Mouse (Mus musculus) forebrain, embryonic 16.5 days (tissue): ENCODE data around the gene Zfp865. TPM values are rescaled to one million over a fixed set of nuclear protein-coding genes. Genes with fewer than 3 reads are reported as not detected.
"Not testable (repeated sequence)": the region's sequence is repeated elsewhere in the genome, so short reads cannot be mapped to it uniquely, and the experiment has no call there.

ENCODE experiments used
- ATAC-seq: fragments of 200-750 bp; cut with Nextera tagmentation; 2 replicates; pipeline ENCODE4 v1.8.0; 2017; ENCODE audit warnings: mild to moderate bottlenecking, moderate library complexity
- H3K27ac ChIP-seq: fragments of 300-500 bp; sonication (generic); 2 replicates; pipeline ENCODE4 v1.5.1; 2014; ENCODE audit warnings: low read length, control low read depth
- H3K27me3 ChIP-seq: fragments of 300-500 bp; sonication (generic); replicated peaks from 2 replicates; pipeline ENCODE4 v1.6.1; 2014; ENCODE audit warnings: low read length; ENCODE audit not compliant: control insufficient read depth, insufficient read depth
- H3K36me3 ChIP-seq: fragments of 300-500 bp; sonication (generic); 2 replicates; pipeline ENCODE4 v1.6.1; 2014; ENCODE audit not compliant: control insufficient read depth, insufficient read depth
- H3K4me1 ChIP-seq: fragments of 300-500 bp; sonication (generic); replicated peaks from 2 replicates; pipeline ENCODE4 v1.6.1; 2014; ENCODE audit warnings: low read length; ENCODE audit not compliant: control insufficient read depth, insufficient read depth
- H3K4me2 ChIP-seq: fragments of 300-500 bp; sonication (generic); 2 replicates; pipeline ENCODE4 v1.6.1; 2014; ENCODE audit warnings: mild to moderate bottlenecking, low read length, control low read depth
- H3K4me3 ChIP-seq: fragments of 300-500 bp; sonication (generic); replicated peaks from 2 replicates; pipeline ENCODE4 v1.5.1; 2014; ENCODE audit warnings: mild to moderate bottlenecking, low read length, control low read depth
- H3K9ac ChIP-seq: fragments of 300-500 bp; sonication (generic); replicated peaks from 2 replicates; pipeline ENCODE4 v1.6.1; 2014; ENCODE audit warnings: low read depth, low read length, control low read depth
- H3K9me3 ChIP-seq: fragments of 300-500 bp; sonication (generic); 2 replicates; pipeline ENCODE4 v1.6.1; 2016; ENCODE audit warnings: low read length; ENCODE audit not compliant: control insufficient read depth
- WGBS: fragments of 180-500 bp; shearing (Covaris S2); extraction: QIAGEN DNeasy Blood & Tissue Kit; methylation state at CpG from one replicate; pipeline ENCODE4 v1.1.7; 2014; 5-methylcytosine and 5-hydroxymethylcytosine counted together
- polyA plus RNA-seq: library from polyadenylated mRNA; unstranded; fragments of >200 nt; fragmentation: Nextera tagmentation; extraction: Ambion mirVana; gene quantifications from 2 replicates; pipeline ENCODE4 v1.2.1, GENCODE M21; 2015

Gene Zfp865
- polyA plus RNA-seq, 1 experiment from 2014 or later = 6.5 TPM

GRCm38 (mm10) chr7:5061774-5062359 lies 41.7 kb downstream of the Zfp865 start, which contains the start of gene U2af2:
Gene U2af2 (plus strand): TSS chr7:5062143.
- H3K4me2 ChIP-seq = peak within 1 kb of the TSS; percentile 97
- peaks cover 7% of the 10 kb centered on the region; the same call in 1 of the 2 replicates for H3K27me3 ChIP-seq
- peak within 1 kb of the TSS; percentile 96 for H3K27ac ChIP-seq
- peaks cover 50% of the 10 kb centered on the region for H3K4me1 ChIP-seq
- peak within 1 kb of the TSS; percentile 83 for H3K4me3 ChIP-seq
- 0 out of 2 replicates have a peak, but pooled peaks cover 3% of the 10 kb centered on the region for H3K36me3 ChIP-seq
- ATAC-seq = peak; percentile 76
- H3K9ac ChIP-seq = peak within 1 kb of the TSS; percentile 71
- no peaks in the 10 kb centered on the region for H3K9me3 ChIP-seq
- under 1% methylated on average over 65 of the region's 65 CpGs for WGBS

DNA sequence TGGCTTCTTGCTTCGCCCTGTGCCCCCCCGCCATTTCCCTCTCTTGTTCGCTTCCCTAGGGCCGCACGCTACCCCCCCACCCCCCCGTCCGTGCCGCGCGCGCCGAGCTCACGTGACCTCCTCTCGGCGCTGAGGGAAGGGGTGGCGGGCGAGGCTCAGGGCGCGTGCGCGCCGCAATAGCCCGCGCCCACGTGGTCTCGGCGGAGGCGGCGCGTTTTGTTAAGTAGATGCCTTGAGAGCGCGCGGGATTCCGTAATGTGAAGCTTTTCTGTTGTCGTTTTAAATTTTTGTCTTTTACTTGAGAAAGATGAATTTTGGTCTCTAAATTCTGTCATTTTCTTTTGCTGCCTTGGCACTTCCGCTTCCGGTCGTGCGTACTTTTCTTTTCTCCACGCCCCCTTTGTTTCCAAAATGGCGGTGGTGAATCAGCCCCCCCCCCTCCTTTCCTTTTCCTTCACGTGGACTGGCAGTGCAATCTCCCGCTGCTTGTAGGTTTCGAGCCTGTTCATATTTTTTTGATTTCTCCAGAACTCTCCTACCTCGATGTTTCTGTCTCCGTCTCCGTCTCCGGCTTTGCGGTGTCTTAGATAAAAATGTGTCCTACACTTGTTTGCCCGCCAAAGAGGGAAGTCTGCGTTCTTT lies 42.3 kb downstream of the Zfp865 start:
- Histone ChIP-seq H3K4me1 (peaks cover 45% of the 10 kb centered on the region), H3K27me3 (peaks cover 5% of the 10 kb centered on the region; the same call in 1 of the 2 replicates), H3K9me3 (no peaks in the 10 kb centered on the region), H3K4me3 (peak overlapping the region; percentile 83), H3K9ac (peak overlapping the region; percentile 65), H3K36me3 (0 out of 2 replicates have a peak, but pooled peaks cover 3% of the 10 kb centered on the region), H3K27ac (peak overlapping the region; percentile 96), H3K4me2 (peak overlapping the region; percentile 97)
- WGBS = 0% methylated on average over 42 of the region's 51 CpGs
- ATAC-seq = peak; percentile 36

DNA sequence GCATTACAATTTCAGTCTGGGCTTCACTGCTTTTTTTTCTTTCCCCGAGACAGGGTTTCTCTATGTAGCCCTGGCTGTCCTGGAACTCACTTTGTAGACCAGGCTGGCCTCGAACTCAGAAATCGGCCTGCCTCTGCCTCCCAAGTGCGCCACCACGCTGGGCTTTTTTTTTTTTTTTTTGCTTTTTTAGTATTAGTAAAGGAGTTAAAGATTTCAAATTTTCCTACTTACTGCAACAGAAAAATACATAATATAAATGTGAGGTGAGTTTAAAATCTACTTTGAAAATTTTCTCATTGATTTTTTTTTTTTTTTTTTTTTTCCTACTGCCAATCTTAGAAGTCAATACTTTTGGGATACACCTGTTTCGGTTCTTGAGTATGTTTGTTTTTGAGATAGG lies 44.7 kb downstream of the Zfp865 start:
- 92% methylated on average over 6 of the region's 6 CpGs for WGBS
- no peak for ATAC-seq

GRCm38 (mm10) chr7:5073586-5073985 lies 53.4 kb downstream of the Zfp865 start:
- Histone ChIP-seq H3K9ac (no peak overlapping the region), H3K9me3 (no peaks in the 10 kb centered on the region)
- 90% methylated on average over 1 of the region's 1 CpGs for WGBS

More for the DNA sequence above, 44.7 kb downstream of the Zfp865 start:
- H3K36me3 ChIP-seq = peaks cover 11% of the 10 kb centered on the region
- H3K27ac ChIP-seq = no peak overlapping the region
- peaks cover 35% of the 10 kb centered on the region for H3K4me1 ChIP-seq
- no peak overlapping the region for H3K9ac ChIP-seq
- no peak overlapping the region for H3K4me3 ChIP-seq
- no peaks in the 10 kb centered on the region for H3K9me3 ChIP-seq
- no peaks in the 10 kb centered on the region for H3K27me3 ChIP-seq
- no peak overlapping the region for H3K4me2 ChIP-seq

GRCm38 (mm10) chr7:5074984-5075383 lies 54.8 kb downstream of the Zfp865 start:
- Histone ChIP-seq H3K4me3 (no peak overlapping the region), H3K4me2 (no peak overlapping the region)

More at GRCm38 (mm10) chr7:5073586-5073985, 53.4 kb downstream of the Zfp865 start:
- no peak overlapping the region for H3K4me3 ChIP-seq
- no peak for ATAC-seq
- H3K27me3 ChIP-seq = no peaks in the 10 kb centered on the region
- H3K4me1 ChIP-seq = no peaks in the 10 kb centered on the region
- no peak overlapping the region for H3K4me2 ChIP-seq
- peaks cover 41% of the 10 kb centered on the region for H3K36me3 ChIP-seq
- H3K27ac ChIP-seq = no peak overlapping the region

GRCm38 (mm10) chr7:5076931-5077330 lies 56.8 kb downstream of the Zfp865 start:
- Histone ChIP-seq H3K9ac (no peak overlapping the region), H3K9me3 (no peaks in the 10 kb centered on the region), H3K4me1 (peaks cover 14% of the 10 kb centered on the region), H3K27me3 (no peaks in the 10 kb centered on the region), H3K4me2 (no peak overlapping the region), H3K4me3 (no peak overlapping the region), H3K36me3 (peaks cover 23% of the 10 kb centered on the region), H3K27ac (no peak overlapping the region)
- ATAC-seq = no peak
- WGBS = 94% methylated on average over 2 of the region's 2 CpGs

More at GRCm38 (mm10) chr7:5074984-5075383, 54.8 kb downstream of the Zfp865 start:
- 93% methylated on average over 5 of the region's 5 CpGs for WGBS
- H3K36me3 ChIP-seq = peaks cover 38% of the 10 kb centered on the region
- H3K9me3 ChIP-seq = no peaks in the 10 kb centered on the region
- no peak overlapping the region for H3K9ac ChIP-seq
- no peaks in the 10 kb centered on the region for H3K4me1 ChIP-seq
- H3K27me3 ChIP-seq = no peaks in the 10 kb centered on the region
- H3K27ac ChIP-seq = no peak overlapping the region
- ATAC-seq = no peak

DNA sequence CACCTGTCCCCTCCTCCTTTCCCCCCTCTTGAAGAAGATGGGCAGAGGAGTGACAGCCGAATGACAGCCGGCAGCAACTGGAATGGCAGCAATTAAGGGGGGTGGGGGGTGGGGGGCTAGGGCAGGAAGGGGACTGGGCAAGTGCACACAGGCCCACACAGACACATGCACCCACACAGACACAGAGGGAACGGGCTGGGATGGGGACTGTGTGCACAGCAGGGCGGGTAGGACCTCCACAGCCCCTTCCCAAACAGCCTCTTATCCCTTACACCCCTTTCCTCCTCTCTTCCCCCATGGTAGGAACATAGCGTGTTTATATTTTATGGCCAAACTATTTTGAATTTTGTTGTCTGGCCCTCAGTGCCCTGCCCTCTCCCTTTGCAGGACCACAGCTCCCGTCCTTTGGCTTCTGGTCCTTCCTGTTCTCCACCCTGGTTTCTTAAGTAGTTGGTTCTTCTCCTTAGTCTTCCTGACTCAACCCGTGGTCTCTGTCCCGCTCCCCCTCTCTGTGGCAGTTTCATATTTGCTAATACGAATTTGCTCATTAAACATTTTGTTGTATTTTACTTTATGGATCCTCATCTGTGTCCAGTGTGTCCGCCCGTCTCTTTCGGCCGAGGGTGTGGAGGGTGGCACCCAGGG lies 59.3 kb downstream of the Zfp865 start:
- Histone ChIP-seq H3K36me3 (peaks cover 21% of the 10 kb centered on the region), H3K4me3 (peak overlapping the region; percentile 89), H3K4me2 (peak overlapping the region; percentile 50), H3K4me1 (peaks cover 19% of the 10 kb centered on the region), H3K27ac (peak overlapping the region; percentile 54; the same call in 1 of the 2 replicates)
- WGBS = 50% methylated on average over 8 of the region's 13 CpGs
- not testable (repeated sequence) for H3K9me3 ChIP-seq, H3K9ac ChIP-seq, H3K27me3 ChIP-seq
- peak; percentile 41 for ATAC-seq

GRCm38 (mm10) chr7:5080010-5080751 lies 60.0 kb downstream of the Zfp865 start, which contains the start of gene Epn1:
Gene Epn1 (plus strand): TSS chr7:5080235.
- H3K9ac ChIP-seq = peak within 1 kb of the TSS; percentile 96
- H3K9me3 ChIP-seq = no peaks in the 10 kb centered on the region
- H3K27ac ChIP-seq = peak within 1 kb of the TSS; percentile 86
- peaks cover 21% of the 10 kb centered on the region for H3K4me1 ChIP-seq
- under 1% methylated on average over 74 of the region's 81 CpGs for WGBS
- peak; percentile 98 for ATAC-seq
- H3K4me3 ChIP-seq = peak within 1 kb of the TSS; percentile 89
- peak within 1 kb of the TSS; percentile 90 for H3K4me2 ChIP-seq
- H3K27me3 ChIP-seq = no peaks in the 10 kb centered on the region
- peaks cover 23% of the 10 kb centered on the region for H3K36me3 ChIP-seq
